Mouse (Mus musculus) CD4-positive naive resting alpha-beta T cell, adult 57 days (primary cell): ENCODE data around the gene Gal3st4. TPM values are rescaled to one million over a fixed set of nuclear protein-coding genes. Genes with fewer than 3 reads are reported as not detected.

Experiments
- total RNA-seq: library from RNA; stranded (reverse); gene quantifications from one replicate; pipeline ENCODE4 v1.2.4, GENCODE M21; 2023

Gal3st4 gene
- total RNA-seq = not detected

GRCm38 (mm10) chr5:138272409-138272923 lies at the start of gene Gal3st4:
Gene Gal3st4, minus strand, starts transcription at chr5:138272840.

DNA sequence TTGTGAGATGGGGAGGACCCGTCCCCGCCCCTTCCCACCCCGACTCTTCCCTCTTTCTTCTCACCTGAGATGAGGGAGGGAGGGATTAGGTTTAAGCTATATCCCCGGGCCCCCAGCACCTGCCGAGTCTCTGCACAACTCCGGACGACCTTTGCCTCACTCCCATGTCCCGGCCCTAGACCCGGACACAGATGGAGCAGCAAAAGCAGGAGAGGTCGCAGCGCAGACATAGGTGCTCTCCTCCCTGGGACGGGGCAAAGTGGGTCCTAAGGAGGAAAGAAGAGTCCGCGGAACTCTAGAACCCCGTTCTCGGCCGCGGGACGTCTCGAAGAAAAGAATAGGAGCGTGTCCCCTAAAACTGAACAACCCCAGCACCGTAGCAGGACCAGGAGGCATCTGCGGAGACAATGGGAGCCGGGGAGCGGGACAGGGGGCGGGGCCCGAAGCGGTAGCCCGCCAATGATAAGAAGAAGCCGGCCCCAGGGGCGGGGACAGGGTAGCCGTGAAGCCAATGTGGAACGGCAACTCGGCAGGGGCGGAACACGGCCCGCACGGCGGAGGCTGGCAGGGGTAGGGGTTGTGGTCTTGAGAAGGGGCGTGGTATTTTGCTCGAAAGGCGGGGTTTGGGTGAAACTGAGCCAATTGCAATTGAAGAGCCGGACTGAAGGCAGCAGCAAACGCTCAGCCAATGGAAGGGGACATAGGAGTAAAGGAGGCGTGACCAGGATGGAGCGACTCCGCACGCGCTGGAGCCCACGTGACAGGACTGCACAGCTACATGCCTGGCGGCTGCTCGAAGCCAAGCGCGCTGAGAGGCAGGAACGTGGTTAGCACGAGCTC lies 7.2 kb upstream of the Gal3st4 start, which contains the start of the genes Gm43720, Gpc2 and Stag3:
Gene Gm43720, minus strand, starts transcription at position 374 of the 840 bp plus-strand sequence.
Gene Gpc2, minus strand, starts transcription at position 421 of the 840 bp plus-strand sequence.
Gene Stag3, plus strand, starts transcription at position 656 of the 840 bp plus-strand sequence.

DNA sequence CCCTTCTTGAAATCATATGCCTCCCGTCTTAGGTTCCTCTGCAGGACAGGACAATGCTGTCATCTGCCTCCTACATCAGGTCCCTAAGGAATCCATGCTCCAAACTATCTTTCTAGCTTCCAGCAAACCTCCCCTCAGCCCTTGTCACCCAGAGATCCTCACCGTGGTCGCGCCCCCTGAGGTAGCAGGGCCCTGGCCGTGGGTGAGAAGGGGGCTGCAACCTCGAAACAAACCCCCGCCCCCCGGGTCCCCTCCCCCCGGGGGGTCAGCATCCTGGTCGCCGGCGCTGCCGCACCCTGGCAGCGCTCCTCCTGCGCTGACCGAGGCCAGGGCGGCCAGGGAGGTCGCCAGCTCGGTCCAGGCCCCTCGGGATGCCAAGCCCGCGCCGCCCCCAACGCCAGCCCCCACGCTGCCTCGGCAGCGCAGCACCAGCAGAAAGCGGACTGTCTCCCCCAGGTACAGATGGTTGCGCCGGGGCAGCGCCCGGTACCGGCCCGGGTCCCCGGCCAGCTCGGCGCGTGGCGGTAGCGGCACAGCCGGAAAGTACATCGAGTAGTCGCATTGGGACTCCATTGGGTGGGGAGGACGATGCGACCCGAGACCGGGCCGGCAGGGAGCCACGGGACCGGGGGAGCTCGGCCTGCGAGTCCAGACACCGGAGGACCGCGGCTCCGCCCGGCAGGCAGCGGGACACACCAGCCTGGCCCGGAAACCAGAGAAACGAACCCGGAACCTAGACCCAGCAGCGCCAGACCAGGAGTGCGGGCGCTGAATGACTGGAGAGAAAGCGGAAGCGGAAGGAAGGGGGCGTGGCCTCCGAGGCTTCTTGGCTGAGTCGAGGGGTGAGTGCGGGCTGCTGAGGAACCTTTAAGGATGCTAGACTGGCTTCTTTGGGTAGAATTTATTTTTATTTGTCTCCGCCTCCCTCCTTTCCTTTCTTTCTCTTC lies 9.1 kb downstream of the Gal3st4 start, which contains the start of gene BC037034:
Gene BC037034, minus strand, starts transcription at position 774 of the 947 bp plus-strand sequence.

GRCm38 (mm10) chr5:138255353-138256093 lies 17.1 kb downstream of the Gal3st4 start, which contains the start of gene Lamtor4:
Gene Lamtor4, plus strand, starts transcription at chr5:138255482.

DNA sequence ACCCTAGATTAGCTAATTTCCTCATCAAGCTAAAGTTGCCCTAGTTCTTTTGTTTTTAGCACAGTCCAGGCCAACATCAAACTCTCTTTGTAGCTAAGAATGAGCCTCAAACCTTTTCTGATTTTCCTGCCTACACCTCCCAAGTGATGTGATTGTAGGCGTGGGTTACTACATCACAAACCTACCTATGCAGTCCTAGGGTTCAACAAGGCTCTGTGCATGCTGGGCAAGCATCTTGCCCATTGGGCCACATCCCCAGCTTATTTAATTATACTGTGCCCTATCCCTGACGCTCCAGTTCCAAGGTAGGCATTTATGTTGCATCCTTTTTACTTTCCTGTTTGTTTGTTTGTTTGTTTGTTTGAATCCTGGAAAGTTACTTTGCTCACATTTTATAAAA lies 46.9 kb downstream of the Gal3st4 start, which contains the start of gene Nxpe5:
Gene Nxpe5, plus strand, starts transcription at position 199 of the 400 bp plus-strand sequence.

Other genes starting within 250 kb of the Gal3st4 start
- gene Smok3c, start 219.6 kb downstream of the Gal3st4 start, total RNA-seq = not detected
- gene Zkscan1, start 187.8 kb downstream of the Gal3st4 start, total RNA-seq = 25.9 TPM
- 13.7 TPM for gene Zscan21, start 155.9 kb downstream of the Gal3st4 start, total RNA-seq
- 13.7 TPM for gene Zfp113, start 117.1 kb downstream of the Gal3st4 start, total RNA-seq
- 48.1 TPM for gene Cops6, start 111.8 kb downstream of the Gal3st4 start, total RNA-seq
- 22.8 TPM for gene Ap4m1, start 100.8 kb downstream of the Gal3st4 start, total RNA-seq
- gene Mcm7, start 100.4 kb downstream of the Gal3st4 start, total RNA-seq = 76.6 TPM
- gene Taf6, start 85.4 kb downstream of the Gal3st4 start, total RNA-seq = 26.7 TPM
- gene Cnpy4, start 85.4 kb downstream of the Gal3st4 start, total RNA-seq = 16.6 TPM
- gene Mblac1, start 78.5 kb downstream of the Gal3st4 start, total RNA-seq = 1.3 TPM
- not detected for gene Nxpe5, start 46.9 kb downstream of the Gal3st4 start, total RNA-seq
- 32.0 TPM for gene Lamtor4, start 17.4 kb downstream of the Gal3st4 start, total RNA-seq
- gene BC037034, start 8.8 kb downstream of the Gal3st4 start, total RNA-seq = 50.8 TPM
- not detected for gene Gm43720, start 7.1 kb upstream of the Gal3st4 start, total RNA-seq
- 2.7 TPM for gene Gpc2, start 7.2 kb upstream of the Gal3st4 start, total RNA-seq
- not detected for gene Stag3, start 7.4 kb upstream of the Gal3st4 start, total RNA-seq
- gene Pvrig, start 69.1 kb upstream of the Gal3st4 start, total RNA-seq = 1.7 TPM
- gene Zfp157, start 168.6 kb upstream of the Gal3st4 start, total RNA-seq = 16.3 TPM